Mouse (Mus musculus): ENCODE data around the gene Lrrn4.

Gene Lrrn4

DNA sequence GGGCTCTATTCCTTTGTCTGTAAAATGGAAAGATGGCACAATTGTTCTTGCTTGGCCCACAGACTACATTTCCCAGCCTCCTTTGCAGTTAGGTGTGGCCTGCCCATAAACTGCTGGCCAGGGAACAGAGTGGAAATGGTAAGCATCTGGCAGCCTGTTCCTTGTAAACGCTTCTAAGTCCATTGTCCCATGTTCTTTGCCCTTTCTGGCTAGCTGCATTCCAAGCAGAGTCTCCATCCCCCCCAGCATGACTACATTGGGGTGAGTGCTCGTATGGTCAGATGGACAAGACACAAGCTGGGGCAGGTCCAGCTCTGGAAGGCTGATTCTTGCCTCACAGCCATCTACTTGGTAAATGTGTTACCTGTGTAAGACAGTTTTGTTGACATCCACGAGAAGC is 9.0 kb downstream of the Lrrn4 start:
- no peak for DNase-seq (ENCODE audit: low read depth, low spot score)

DNA sequence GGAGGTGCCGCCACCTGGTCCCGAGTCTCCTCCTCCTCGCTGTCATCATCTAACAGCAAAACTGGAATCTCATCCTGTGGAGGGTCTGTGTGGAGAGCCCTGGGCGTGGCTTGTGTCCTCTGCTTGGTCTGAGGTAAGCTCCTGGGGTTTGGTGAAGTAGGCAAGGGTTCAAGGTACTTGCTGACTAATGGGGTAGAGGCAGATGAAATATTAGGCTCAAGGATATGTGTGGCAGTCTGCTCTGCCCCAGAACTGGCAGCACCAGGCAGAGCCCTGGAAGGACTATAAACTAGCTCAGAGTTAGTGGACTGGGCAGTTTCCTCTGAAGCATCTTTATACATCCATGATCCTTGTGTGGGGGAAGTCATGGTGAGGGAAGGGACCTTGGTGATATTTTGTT is 10.4 kb downstream of the Lrrn4 start:
- DNase-seq (ENCODE audit: low read depth, low spot score), result no peak

DNA sequence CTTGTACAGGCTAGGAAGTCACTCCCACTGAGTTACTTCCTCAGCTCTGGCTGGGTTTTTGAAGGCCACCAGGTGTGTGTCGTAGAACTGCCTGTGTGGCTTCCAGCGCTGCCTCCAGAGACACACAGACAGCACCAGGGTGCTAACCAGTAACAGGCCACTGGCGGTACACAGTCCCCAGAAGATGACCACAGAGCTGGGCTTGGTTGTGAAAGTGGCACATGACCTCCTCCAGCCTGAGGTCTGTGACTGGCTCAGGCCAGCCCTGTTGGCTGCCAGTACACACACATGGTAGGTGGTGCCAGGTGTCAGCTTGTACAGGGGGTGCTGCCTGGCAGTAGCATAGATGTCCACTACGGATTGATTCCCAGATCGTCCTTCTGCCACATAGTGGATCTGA is 11.0 kb downstream of the Lrrn4 start:
- DNase-seq (ENCODE audit: low read depth, low spot score), result no peak

- no peak for DNase-seq (ENCODE audit: low read depth, low spot score)
Observed at GRCm38 (mm10) chr2:132867521-132867920, 13.2 kb downstream of the Lrrn4 start.

GRCm38 (mm10) chr2:132863325-132863724 is 17.4 kb downstream of the Lrrn4 start:
- DNase-seq (ENCODE audit: low read depth, low spot score), result no peak

- no peak for DNase-seq (ENCODE audit: low read depth, low spot score)
Observed at GRCm38 (mm10) chr2:132861456-132861855, 19.2 kb downstream of the Lrrn4 start.

DNA sequence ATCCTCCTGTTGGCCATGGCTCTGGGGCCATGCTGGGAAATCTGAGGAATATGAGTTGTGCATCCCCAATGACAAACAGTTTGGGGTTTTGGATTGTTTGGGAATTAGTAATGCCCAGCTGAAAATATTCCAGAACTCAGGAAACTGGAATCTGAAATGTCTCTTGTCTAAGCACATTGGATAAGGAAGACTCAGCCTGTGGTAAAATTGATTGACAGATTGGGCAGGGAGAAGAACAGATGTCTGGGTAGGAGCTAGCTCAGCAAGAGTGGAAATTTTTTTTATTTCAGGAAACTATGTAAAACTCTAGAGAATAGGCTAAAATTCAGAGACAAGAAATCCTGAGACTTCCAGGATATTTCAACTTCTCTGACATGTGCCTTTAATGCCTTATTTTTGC is 20.3 kb downstream of the Lrrn4 start:
- DNase-seq (ENCODE audit: low read depth, low spot score), result no peak

- no peak for DNase-seq (ENCODE audit: low read depth, low spot score)
Observed at GRCm38 (mm10) chr2:132856333-132856732, 24.4 kb downstream of the Lrrn4 start.

GRCm38 (mm10) chr2:132853051-132853450 is 27.6 kb downstream of the Lrrn4 start:
- no peak for DNase-seq (ENCODE audit: low read depth, low spot score)

DNA sequence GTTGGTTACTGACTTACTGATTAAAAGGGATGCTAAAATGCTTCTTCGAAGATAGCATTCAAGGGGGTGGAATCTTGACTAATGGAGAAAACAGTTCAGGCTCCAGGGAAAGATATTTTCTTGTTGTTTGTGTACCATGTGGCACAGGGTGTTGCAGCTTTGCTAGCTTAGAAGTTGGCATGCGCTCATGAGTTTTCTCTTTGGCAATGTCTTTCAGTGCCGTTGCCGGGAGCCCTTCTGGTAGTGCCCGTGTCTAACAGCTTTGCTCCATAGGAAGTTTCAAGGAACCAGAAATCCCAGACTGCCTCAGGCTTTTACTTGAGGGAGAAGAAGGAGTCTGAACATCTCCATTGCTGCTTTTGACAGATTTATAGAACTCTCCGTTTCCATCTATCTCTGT is 31.6 kb downstream of the Lrrn4 start:
- no peak for DNase-seq (ENCODE audit: low read depth, low spot score)

DNA sequence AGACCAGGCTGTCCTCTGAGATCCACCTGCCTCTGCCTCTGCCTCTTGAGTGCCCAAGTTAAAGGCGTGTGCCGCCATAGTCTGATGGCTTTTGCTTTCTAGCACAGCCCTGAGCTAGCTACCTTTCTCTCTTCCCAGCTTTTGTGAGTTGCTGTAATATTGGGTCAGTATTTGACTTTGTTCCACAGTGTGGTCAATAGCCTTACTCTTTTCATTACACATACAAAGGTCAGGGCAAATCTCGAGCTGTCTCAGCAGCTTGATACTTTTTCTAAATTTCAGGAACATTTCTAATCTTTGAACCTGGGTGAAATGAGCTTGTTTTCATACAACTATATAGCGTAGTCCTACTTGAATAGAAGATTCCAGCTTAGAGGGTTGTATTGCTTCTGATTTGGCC is 32.3 kb downstream of the Lrrn4 start:
- no peak for DNase-seq (ENCODE audit: low read depth, low spot score)

DNA sequence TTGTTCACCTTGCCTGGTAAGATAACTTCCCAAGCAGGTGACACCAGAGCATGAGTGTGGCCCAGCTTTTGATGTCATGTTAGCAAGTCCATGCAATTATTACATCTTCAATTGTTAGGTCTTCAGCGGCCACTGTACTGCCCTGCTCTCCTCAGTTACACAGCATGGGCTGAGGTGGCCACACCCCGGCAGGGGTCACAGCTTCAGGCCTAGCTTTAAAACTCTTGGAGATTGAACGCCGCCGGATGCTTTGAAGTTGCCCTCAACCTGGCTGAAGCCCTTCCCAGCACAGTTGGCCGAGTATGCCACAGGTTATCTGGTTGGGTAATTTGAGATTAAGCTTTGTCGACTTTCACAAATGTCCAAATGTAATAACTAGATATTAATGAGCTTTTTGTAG is 33.1 kb downstream of the Lrrn4 start:
- DNase-seq (ENCODE audit: low read depth, low spot score), result no peak

- DNase-seq (ENCODE audit: low read depth, low spot score), result peak; percentile 83
Observed at GRCm38 (mm10) chr2:132846407-132847358, 34.0 kb downstream of the Lrrn4 start, which contains the start of gene Crls1. TSS of gene Crls1 (plus strand) at chr2:132846666.

GRCm38 (mm10) chr2:132841071-132841470 is 39.6 kb downstream of the Lrrn4 start:
- no peak for DNase-seq (ENCODE audit: low read depth, low spot score)
